Mouse (Mus musculus) embryonic fibroblast, embryonic 13.5 days (primary cell): ENCODE measurements at regions not wholly inside any gene's neighbourhood (a gene's known extent, or its start where the extent isn't known, plus 50 kb on each side); places are given as distances from the start of the nearest gene placed in this dataset.

Source experiments
- CTCF ChIP-seq: IDR thresholded peaks from 2 replicates; pipeline ENCODE4 v1.5.1; 2011; ENCODE audit warnings: mild to moderate bottlenecking, control low read depth, low read length, moderate library complexity, borderline replicate concordance; ENCODE audit not compliant: insufficient read depth
- POLR2A ChIP-seq: IDR thresholded peaks from 2 replicates; pipeline ENCODE4 v1.6.1; 2011; ENCODE audit warnings: low read depth, mild to moderate bottlenecking, control low read depth, low read length, moderate library complexity

- TF ChIP-seq POLR2A, result no peak
- TF ChIP-seq CTCF, result no peak
Observed at GRCm38 (mm10) chr12:95321693-95322092, 370.3 kb upstream of the Flrt2 start.
